ENCODE assay signal across 17 mouse cellular contexts in genomic region chr2:12776866-12777265, GRCm38 (mm10).
DNase-seq lines count a peak whose midpoint lies in the region; ATAC-seq lines count a peak whose summit lies in the region.
"Had no signal": no experiment of that assay in that cellular context is flagged by ENCODE, and none has a peak within 500 bp of the region (broad histone marks: within the 10 kb centered on the region; RNA-seq: fewer than 3 reads in every experiment).

No protein-coding gene starts in this region.

- DNase-seq in forebrain, embryonic 14.5 days (ENCODE audit: low spot score): peak; percentile 76
- peak; percentile 8 for DNase-seq in embryonic facial prominence, embryonic 11.5 days (ENCODE audit: low spot score)
- peak; percentile 55 to 60 for DNase-seq in layer of hippocampus, adult 8-10 months (ENCODE audit: low spot score in 2 of 2)
- peak; percentile 42 to 58 for DNase-seq in left cerebral cortex, postnatal 36 days (ENCODE audit: low spot score in 2 of 2)
- no peak for DNase-seq in kidney, postnatal 25 days
- no peak for DNase-seq in embryo, embryonic 11 days
- DNase-seq: adrenal gland, postnatal 25 days; cerebellum, adult 11 months; heart, adult 2 months; heart, postnatal 10 days; lung, postnatal 10 days; thymus, adult 18-20 months had no signal

- no peaks in the 10 kb centered on the region for H3K4me1 ChIP-seq in forebrain, embryonic 14.5 days (ENCODE audit: control insufficient read depth, insufficient read depth, low read length)
- no peaks in the 10 kb centered on the region for H3K4me1 ChIP-seq in forebrain, embryonic 12.5 days
- H3K4me1 ChIP-seq in embryonic facial prominence, embryonic 11.5 days (ENCODE audit: control insufficient read depth, insufficient read depth, low read length): no peaks in the 10 kb centered on the region
- H3K4me1 ChIP-seq in midbrain, embryonic 16.5 days (ENCODE audit: control insufficient read depth, insufficient read depth, low read length): no peaks in the 10 kb centered on the region
- H3K4me1 ChIP-seq: kidney, embryonic 15.5 days had no signal

- H3K27me3 ChIP-seq in forebrain, embryonic 14.5 days (replicated peaks; ENCODE audit: control insufficient read depth, insufficient read depth, low read length): no peaks in the 10 kb centered on the region
- H3K27me3 ChIP-seq in forebrain, embryonic 12.5 days: no peaks in the 10 kb centered on the region
- no peaks in the 10 kb centered on the region for H3K27me3 ChIP-seq in embryonic facial prominence, embryonic 11.5 days (ENCODE audit: control insufficient read depth, insufficient read depth, low read length)
- H3K27me3 ChIP-seq in midbrain, embryonic 16.5 days (ENCODE audit: control insufficient read depth, insufficient read depth, low read depth, low read length): no peaks in the 10 kb centered on the region
- H3K27me3 ChIP-seq: kidney, embryonic 15.5 days had no signal

- H3K4me3 ChIP-seq in forebrain, embryonic 14.5 days (ENCODE audit: low read depth, low read length): no peak overlapping the region
- no peak overlapping the region for H3K4me3 ChIP-seq in forebrain, embryonic 12.5 days (replicated peaks)
- no peak overlapping the region for H3K4me3 ChIP-seq in embryonic facial prominence, embryonic 11.5 days (ENCODE audit: low read depth, low read length)
- H3K4me3 ChIP-seq in midbrain, embryonic 16.5 days (ENCODE audit: low read depth, low read length): no peak overlapping the region
- H3K4me3 ChIP-seq: heart, adult 2 months; kidney, embryonic 15.5 days; myocyte had no signal

- 64% methylated on average over 3 of the region's 3 CpGs for WGBS in forebrain, embryonic 14.5 days
- WGBS in forebrain, embryonic 12.5 days: 74% methylated on average over 3 of the region's 3 CpGs
- 36% methylated on average over 3 of the region's 3 CpGs for WGBS in embryonic facial prominence, embryonic 11.5 days
- 83% methylated on average over 3 of the region's 3 CpGs for WGBS in midbrain, embryonic 16.5 days

- no peak overlapping the region for H3K9ac ChIP-seq in forebrain, embryonic 14.5 days (ENCODE audit: low read length)
- H3K9ac ChIP-seq in forebrain, embryonic 12.5 days: no peak overlapping the region
- no peak overlapping the region for H3K9ac ChIP-seq in embryonic facial prominence, embryonic 11.5 days (replicated peaks; ENCODE audit: low read length)
- no peak overlapping the region for H3K9ac ChIP-seq in midbrain, embryonic 16.5 days (ENCODE audit: low read depth, low read length)
- H3K9ac ChIP-seq: kidney, embryonic 15.5 days had no signal

- H3K4me2 ChIP-seq in forebrain, embryonic 14.5 days (ENCODE audit: low read length): no peak overlapping the region
- no peak overlapping the region for H3K4me2 ChIP-seq in forebrain, embryonic 12.5 days
- no peak overlapping the region for H3K4me2 ChIP-seq in embryonic facial prominence, embryonic 11.5 days (ENCODE audit: low read depth, low read length)
- H3K4me2 ChIP-seq in midbrain, embryonic 16.5 days (ENCODE audit: low read length): no peak overlapping the region
- H3K4me2 ChIP-seq: kidney, embryonic 15.5 days; liver, embryonic 11.5 days had no signal

- no peaks in the 10 kb centered on the region for H3K36me3 ChIP-seq in forebrain, embryonic 14.5 days (ENCODE audit: control insufficient read depth, insufficient read depth, low read length)
- H3K36me3 ChIP-seq in forebrain, embryonic 12.5 days (replicated peaks): no peaks in the 10 kb centered on the region
- no peaks in the 10 kb centered on the region for H3K36me3 ChIP-seq in embryonic facial prominence, embryonic 11.5 days (replicated peaks; ENCODE audit: control insufficient read depth, insufficient read depth, low read depth, low read length)
- no peaks in the 10 kb centered on the region for H3K36me3 ChIP-seq in midbrain, embryonic 16.5 days (ENCODE audit: control insufficient read depth, insufficient read depth, low read length)
- H3K36me3 ChIP-seq: kidney, embryonic 15.5 days had no signal

- no peak overlapping the region for H3K27ac ChIP-seq in forebrain, embryonic 14.5 days (ENCODE audit: low read depth, low read length)
- no peak overlapping the region for H3K27ac ChIP-seq in forebrain, embryonic 12.5 days
- no peak overlapping the region for H3K27ac ChIP-seq in embryonic facial prominence, embryonic 11.5 days (replicated peaks; ENCODE audit: low read depth, low read length)
- H3K27ac ChIP-seq in midbrain, embryonic 16.5 days (ENCODE audit: low read length): no peak overlapping the region
- H3K27ac ChIP-seq: heart, adult 2 months; kidney, embryonic 15.5 days had no signal

- ATAC-seq in forebrain, embryonic 14.5 days: peak; percentile 89
- no peak for ATAC-seq in forebrain, embryonic 12.5 days (ENCODE audit: low FRiP score)
- no peak for ATAC-seq in embryonic facial prominence, embryonic 11.5 days (replicated peaks; ENCODE audit: insufficient number of reproducible peaks, low FRiP score, low TSS enrichment, low read depth)
- no peak for ATAC-seq in midbrain, embryonic 16.5 days

- no peaks in the 10 kb centered on the region for H3K9me3 ChIP-seq in forebrain, embryonic 14.5 days (replicated peaks; ENCODE audit: control insufficient read depth, low read length)
- H3K9me3 ChIP-seq in forebrain, embryonic 12.5 days: no peaks in the 10 kb centered on the region
- no peaks in the 10 kb centered on the region for H3K9me3 ChIP-seq in embryonic facial prominence, embryonic 11.5 days (replicated peaks; ENCODE audit: control insufficient read depth, low read length)
- H3K9me3 ChIP-seq in midbrain, embryonic 16.5 days (replicated peaks; ENCODE audit: control insufficient read depth, low read length, poor library complexity, severe bottlenecking): 0 out of 2 replicates have a peak, but pooled peaks cover 2% of the 10 kb centered on the region
- H3K9me3 ChIP-seq: kidney, embryonic 15.5 days had no signal

- intact Hi-C loops in left cerebral cortex, postnatal 36 days (cut with DNase I): loop anchor here (2.0 to 5.0 kb wide), 2 partner anchors 66 to 235 kb away; partner anchors contain the start of gene C1ql3

Comparison
In these comparisons a context has a peak if more than half of its experiments do, and no peak if none do; other contexts are left out.
1. DNase-seq: peak in forebrain, embryonic 14.5 days (single experiment), embryonic facial prominence, embryonic 11.5 days (single experiment), layer of hippocampus, adult 8-10 months (2 of 2) and left cerebral cortex, postnatal 36 days (2 of 2); none in kidney, postnatal 25 days (0 of 2) and embryo, embryonic 11 days (single experiment).